Mouse (Mus musculus) lung, postnatal 25 days (tissue): ENCODE measurements around the gene Pdzk1ip1.

Experiments used
- DNase-seq: peaks from one replicate; pipeline ENCODE4 v3.0.0; 2022; ENCODE audit warnings: low spot score

The Pdzk1ip1 gene

GRCm38 (mm10) chr4:115088611-115089338 lies at the start of gene Pdzk1ip1:
Gene Pdzk1ip1 (plus strand): TSS chr4:115088708.
- DNase-seq, result peak; percentile 65

- DNase-seq, result no peak
Observed at GRCm38 (mm10) chr4:115045621-115046020, 42.9 kb upstream of the Pdzk1ip1 start.

- DNase-seq, result peak; percentile 66
Observed at GRCm38 (mm10) chr4:115047750-115048149, 40.8 kb upstream of the Pdzk1ip1 start.

DNA sequence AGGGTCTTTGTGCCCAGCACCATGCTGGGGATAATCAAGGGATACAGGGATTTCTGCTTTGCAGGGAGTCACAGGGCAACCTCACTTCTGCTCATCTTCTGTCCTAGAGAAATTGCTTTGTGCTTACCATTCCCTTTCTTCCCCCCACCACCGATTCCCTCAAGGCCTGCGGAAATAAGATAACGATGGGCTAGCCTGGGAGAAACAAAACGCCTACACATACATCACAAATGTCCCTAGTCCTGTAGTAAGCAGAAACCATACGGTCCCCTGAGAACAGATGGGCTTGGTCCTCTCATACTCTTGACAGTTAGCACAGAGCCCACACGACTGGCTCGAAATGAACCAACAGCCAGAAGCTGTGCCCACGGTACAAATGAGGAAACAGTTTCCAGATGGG lies 40.3 kb upstream of the Pdzk1ip1 start:
- no peak for DNase-seq

DNA sequence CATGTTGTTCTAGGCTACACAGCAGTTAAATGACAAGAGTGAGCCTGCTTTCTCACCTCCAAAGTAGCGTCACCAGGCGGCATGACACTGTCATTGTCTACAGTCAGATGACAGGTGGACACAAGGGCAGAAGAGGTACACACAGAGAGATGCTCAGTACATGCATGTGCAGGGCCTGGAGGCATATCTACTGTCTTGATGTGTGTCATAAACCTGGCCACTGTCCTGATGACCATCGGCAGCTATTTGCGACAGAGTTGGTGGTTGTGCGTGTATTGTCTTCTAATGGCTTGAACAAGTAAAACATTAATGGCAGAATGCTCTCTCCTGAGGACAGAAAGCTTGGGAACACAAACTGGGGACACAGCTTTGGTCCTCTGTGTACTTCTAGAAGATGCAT lies 37.3 kb upstream of the Pdzk1ip1 start:
- no peak for DNase-seq

DNA sequence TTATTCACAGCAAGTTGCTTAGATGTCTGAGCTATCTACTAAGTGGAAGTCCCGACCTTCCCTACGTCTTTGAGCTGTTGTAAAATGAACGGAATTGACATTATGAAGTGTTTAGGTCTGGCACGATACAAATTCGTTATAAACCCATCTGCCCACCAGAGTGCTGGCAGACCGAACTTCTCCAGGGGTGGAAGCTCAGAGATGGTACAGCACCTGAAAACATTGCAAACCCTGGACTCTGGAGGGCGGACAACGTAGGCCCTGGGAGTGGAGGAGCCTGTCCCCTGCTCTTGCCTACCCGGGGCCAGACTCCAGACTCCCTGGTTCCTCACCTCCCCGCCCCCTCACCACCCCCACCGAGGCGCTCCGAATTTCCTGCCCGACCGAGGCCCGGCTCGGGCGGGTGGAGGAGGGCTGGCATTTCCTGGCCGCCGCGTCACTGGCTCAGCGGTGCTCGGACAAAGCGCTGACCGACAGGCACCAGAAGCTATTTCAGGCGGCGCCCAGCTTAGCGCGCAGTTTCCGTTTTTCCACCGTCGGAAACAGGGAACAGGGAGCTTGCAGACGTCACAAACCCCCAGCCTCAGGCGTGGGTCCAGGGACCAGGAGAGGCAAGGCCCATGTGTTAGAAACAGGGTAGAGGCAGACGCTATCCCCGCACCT lies 36.0 kb upstream of the Pdzk1ip1 start:
- DNase-seq, result peak; percentile 89

- DNase-seq, result no peak
Observed at GRCm38 (mm10) chr4:115055044-115055443, 33.5 kb upstream of the Pdzk1ip1 start.

- no peak for DNase-seq
Observed at GRCm38 (mm10) chr4:115055691-115056090, 32.8 kb upstream of the Pdzk1ip1 start.

- DNase-seq, result no peak
Observed at GRCm38 (mm10) chr4:115056371-115056920, 32.1 kb upstream of the Pdzk1ip1 start, which contains the start of gene Tal1. Gene Tal1 (plus strand): TSS chr4:115056426.

DNA sequence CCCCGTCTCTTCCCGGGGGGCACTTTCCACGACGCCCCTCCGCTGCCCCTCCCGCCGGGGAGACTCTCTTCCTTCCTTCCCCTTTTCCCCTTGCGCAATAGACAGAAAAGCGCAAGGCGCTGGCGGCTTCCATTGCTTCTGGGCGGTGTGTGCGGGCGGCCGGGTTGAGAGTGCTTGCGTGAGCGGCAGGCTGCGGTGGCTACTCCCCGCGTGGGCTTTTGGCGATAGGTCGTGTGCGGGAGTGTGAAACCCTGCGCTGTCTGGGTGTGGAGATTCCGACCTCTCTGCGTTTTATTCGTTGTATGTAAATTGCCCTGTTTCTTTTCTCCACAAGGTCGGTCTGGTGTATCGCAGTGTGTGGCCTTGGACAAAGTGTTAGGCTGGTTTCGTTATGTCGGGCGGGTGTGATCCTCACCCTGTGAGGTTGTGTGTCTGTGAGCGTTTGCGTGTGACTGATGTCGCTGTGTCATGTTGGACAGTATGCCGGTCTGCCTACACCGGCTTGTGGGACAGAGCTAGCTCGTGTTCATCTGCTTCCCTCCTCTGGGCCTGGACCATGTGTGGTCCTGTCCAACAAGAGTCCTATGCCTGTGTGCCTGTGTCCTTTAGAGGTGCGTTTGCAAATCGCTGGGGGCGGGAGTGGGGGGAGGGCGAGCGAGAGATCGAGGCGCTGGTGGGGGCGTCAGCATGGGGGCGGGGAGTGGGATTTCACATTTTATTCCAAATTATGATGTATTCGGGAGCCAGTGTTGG lies 31.4 kb upstream of the Pdzk1ip1 start:
- peak; percentile 71 for DNase-seq

- DNase-seq, result no peak
Observed at GRCm38 (mm10) chr4:115057674-115058316, 30.7 kb upstream of the Pdzk1ip1 start.

DNA sequence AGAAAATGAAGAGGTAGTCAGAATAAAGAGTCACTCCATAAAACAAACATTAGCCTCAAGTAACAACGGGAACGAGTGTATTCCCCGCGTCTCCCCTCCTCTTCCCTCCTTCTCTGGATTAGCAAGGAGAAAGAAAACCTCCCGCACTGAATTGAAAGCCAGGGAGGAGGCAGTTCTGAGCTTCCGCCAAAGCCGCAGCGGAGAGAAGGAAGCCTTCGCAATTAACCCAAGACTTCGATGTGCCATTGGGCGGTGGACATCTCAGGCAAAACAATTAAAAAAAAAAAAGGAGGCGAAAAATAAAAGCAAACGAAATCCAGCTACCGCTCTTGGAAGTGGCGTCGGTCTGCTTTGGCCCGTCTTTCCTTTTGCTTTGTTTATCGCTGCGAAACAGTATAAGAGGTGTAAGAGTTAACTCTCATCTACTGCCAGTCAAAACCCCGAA lies 30.2 kb upstream of the Pdzk1ip1 start:
- DNase-seq, result no peak

DNA sequence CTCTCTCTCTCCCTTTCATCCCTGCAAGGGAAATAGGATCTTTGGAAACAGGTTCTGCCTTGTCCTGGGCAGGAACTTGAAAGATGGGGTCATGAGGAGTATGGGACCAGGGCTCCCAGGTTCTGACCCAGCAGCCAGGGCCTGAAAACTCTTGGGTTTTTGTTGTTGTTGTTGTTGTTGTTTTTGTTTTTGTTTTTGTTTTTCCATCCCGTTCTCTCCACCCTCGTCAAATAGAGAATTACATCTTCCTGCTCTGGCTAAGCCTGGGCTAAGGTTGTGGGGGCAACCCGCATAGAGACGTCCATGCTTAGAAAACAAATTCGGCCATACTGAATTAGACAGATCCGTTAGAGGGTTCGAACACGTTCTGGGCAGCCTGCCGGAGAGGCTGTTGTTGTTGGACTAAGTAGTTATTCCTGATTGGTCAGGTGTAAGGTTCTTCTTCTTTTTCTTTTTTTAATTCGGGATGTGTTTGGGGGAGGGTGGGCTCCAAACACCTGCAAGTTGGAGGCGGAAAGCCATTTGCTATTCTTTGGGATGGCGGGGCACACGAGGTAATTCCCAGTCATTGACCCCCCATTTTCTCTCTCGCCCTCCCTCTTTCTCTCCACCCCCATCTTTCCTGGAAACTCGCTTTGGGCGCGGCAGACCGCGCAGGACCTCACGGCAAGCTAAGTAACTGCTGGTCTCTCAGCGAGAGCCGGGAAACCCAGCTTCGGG lies 29.5 kb upstream of the Pdzk1ip1 start:
- DNase-seq, result no peak

DNA sequence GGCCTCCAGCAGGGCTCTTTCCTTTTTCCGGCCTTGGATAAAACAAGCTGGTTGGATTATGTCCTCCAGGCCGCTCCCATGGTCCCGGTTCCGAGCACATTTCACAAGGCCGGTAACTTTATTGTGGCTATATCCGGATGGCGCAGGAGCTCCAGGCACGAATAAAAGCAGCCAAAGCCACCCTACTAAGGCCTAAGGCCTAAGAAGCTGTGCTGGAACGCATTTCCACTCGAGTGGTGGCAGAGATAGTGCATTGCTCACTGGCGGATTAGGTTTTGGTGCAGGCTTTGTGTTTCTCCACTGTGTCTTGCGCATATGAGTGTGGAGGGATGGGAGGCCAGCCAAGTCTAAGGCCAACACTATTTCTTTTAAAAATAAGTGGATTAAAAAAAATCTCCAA lies 28.6 kb upstream of the Pdzk1ip1 start:
- DNase-seq, result no peak

DNA sequence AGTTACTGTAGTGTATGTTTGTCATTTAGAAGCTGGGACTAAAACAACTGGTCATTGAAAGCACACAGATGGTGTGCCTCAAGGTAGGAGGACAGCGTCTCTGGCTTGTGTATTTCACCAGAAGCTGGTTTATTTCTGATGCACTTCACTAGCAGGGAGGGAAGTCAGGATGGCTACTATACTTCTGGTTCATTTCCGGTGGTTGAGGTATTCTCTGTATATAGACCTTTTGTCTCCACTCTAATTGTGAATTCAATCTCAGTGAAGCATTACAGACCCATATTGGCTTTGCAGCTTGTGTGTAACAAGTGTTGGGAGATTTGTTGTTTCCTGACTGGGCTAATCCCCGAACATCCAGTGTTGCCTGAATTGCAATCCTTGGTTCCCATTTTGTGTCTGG lies 27.8 kb upstream of the Pdzk1ip1 start:
- DNase-seq, result no peak

GRCm38 (mm10) chr4:115062540-115062874 lies 26.0 kb upstream of the Pdzk1ip1 start:
- no peak for DNase-seq

- DNase-seq, result no peak
Observed at GRCm38 (mm10) chr4:115062875-115063517, 25.5 kb upstream of the Pdzk1ip1 start.

- DNase-seq, result no peak
Observed at GRCm38 (mm10) chr4:115063518-115064239, 24.8 kb upstream of the Pdzk1ip1 start.

GRCm38 (mm10) chr4:115071668-115072067 lies 16.8 kb upstream of the Pdzk1ip1 start:
- no peak for DNase-seq

DNA sequence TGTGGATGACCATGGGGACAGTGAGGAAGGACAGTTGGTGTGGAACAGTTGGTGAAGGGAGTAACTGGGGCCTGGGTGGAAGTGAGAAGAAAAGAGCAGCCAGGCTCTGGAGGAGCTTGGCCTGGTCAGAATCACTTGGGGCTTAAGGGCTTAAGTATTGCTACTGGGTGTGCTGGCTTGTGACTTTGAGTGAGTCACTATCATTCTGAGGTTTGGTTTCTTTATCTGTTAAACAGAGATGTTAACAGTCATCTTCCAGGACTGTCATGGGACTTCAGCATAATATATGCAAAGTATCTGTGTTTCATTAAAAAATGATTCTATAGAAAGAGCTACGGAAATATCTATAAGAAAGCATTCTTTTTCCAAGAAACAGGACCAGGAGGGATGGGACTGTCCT lies 13.7 kb upstream of the Pdzk1ip1 start:
- DNase-seq, result no peak
